Comparison of ENCODE assay signal across 15 mouse cellular contexts in the genomic region with DNA sequence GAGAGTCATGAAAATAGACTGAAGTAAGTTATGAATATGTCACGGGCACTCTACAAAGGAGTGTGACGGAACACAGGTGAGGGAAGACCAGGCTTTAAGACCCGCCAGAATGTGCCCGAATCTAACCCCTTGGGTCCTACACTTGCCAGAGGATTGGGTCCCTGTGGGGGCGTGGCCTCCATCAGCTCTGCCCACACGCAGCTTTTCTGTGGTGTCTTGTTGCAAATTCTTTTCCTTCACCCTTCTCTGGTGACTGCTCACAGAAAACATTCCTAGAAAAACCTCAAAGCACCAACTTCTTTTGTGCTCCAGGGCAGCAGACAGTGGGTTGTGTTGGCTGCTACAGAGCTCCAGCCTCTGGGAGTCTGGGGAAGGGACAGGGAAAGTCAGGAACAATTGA. TPM values are rescaled to one million over a fixed set of nuclear protein-coding genes. Genes with fewer than 3 reads are reported as not detected.
DNase-seq lines count a peak whose midpoint lies in the region; ATAC-seq and TF ChIP-seq lines count a peak whose summit lies in the region.
"Had no signal": no experiment of that assay in that cellular context is flagged by ENCODE, and none has a peak within 500 bp of the region (broad histone marks: within the 10 kb centered on the region; RNA-seq: fewer than 3 reads in every experiment).

No protein-coding gene starts in this region.

- no peak for DNase-seq in kidney, postnatal 36 days
- DNase-seq in CH12.LX (ENCODE audit: extremely low read depth) (no peak), WW6 (ENCODE audit: low read depth, low spot score) (peak; percentile 13)
- DNase-seq in forelimb bud, embryonic 11.5 days (ENCODE audit: low read depth, low spot score), result peak; percentile 67
- DNase-seq in layer of hippocampus, postnatal 36 days, result no peak
- DNase-seq in gastrocnemius, postnatal 10 days, result no peak
- DNase-seq in frontal cortex, postnatal 25 days (ENCODE audit: low spot score in 2 of 2), result no peak
- DNase-seq: cerebellum, postnatal 36 days; gastrocnemius, postnatal 14 days had no signal

- no peaks in the 10 kb centered on the region for H3K27me3 ChIP-seq in kidney, embryonic 15.5 days
- H3K27me3 ChIP-seq in CH12.LX (replicated peaks), result no peaks in the 10 kb centered on the region
- H3K27me3 ChIP-seq: forebrain, embryonic 12.5 days; heart, embryonic 15.5 days; limb, embryonic 15.5 days had no signal

- no peak for TF ChIP-seq CTCF in CH12.LX (conservative IDR thresholded peaks at IDR 0.05 in 1 of 2, IDR thresholded peaks at IDR 0.05 in 1 of 2; ENCODE audit: low read depth in 2 of 2, low read length in 2 of 2)

- H3K36me3 ChIP-seq in kidney, embryonic 15.5 days, result no peaks in the 10 kb centered on the region
- H3K36me3 ChIP-seq in CH12.LX (replicated peaks in 1 of 2; ENCODE audit: control insufficient read depth in 1 of 2, insufficient read depth in 1 of 2, low read length in 1 of 2), result no peaks in the 10 kb centered on the region
- H3K36me3 ChIP-seq: forebrain, embryonic 12.5 days; heart, embryonic 15.5 days; limb, embryonic 15.5 days had no signal

- H3K4me2 ChIP-seq in kidney, embryonic 15.5 days, result 0 out of 2 replicates have a peak overlapping the region, but pooled peaks have one; percentile 12
- peak overlapping the region; percentile 45; the same call in 1 of the 2 replicates for H3K4me2 ChIP-seq in CH12.LX (ENCODE audit: insufficient read depth, low read depth, poor library complexity, severe bottlenecking)
- H3K4me2 ChIP-seq: forebrain, embryonic 12.5 days; heart, embryonic 15.5 days; limb, embryonic 15.5 days had no signal

- no peak for TF ChIP-seq RAD21 in CH12.LX (IDR thresholded peaks at IDR 0.05; ENCODE audit: low read depth, low read length)

- H3K9ac ChIP-seq in kidney, embryonic 15.5 days, result no peak overlapping the region
- no peak overlapping the region for H3K9ac ChIP-seq in CH12.LX (ENCODE audit: insufficient read depth, low read depth)
- H3K9ac ChIP-seq: forebrain, embryonic 12.5 days; heart, embryonic 15.5 days; limb, embryonic 15.5 days had no signal

- peaks cover 22% of the 10 kb centered on the region for H3K4me1 ChIP-seq in kidney, embryonic 15.5 days
- H3K4me1 ChIP-seq in CH12.LX (ENCODE audit: control insufficient read depth in 1 of 2, insufficient read depth in 2 of 2), result peaks cover 4 to 19% of the 10 kb centered on the region in 2 experiments
- H3K4me1 ChIP-seq: forebrain, embryonic 12.5 days had no signal

- H3K9me3 ChIP-seq in kidney, embryonic 15.5 days (replicated peaks), result no peaks in the 10 kb centered on the region
- H3K9me3 ChIP-seq in CH12.LX (replicated peaks; ENCODE audit: low read length), result no peaks in the 10 kb centered on the region
- H3K9me3 ChIP-seq: forebrain, embryonic 12.5 days; heart, embryonic 15.5 days; limb, embryonic 15.5 days had no signal

- H3K4me3 ChIP-seq in kidney, embryonic 15.5 days (replicated peaks), result no peak overlapping the region
- no peak overlapping the region for H3K4me3 ChIP-seq in CH12.LX (replicated peaks in 1 of 3; ENCODE audit: low read depth in 2 of 3, low read length in 2 of 3, poor library complexity in 1 of 3)
- H3K4me3 ChIP-seq: forebrain, embryonic 12.5 days; heart, embryonic 15.5 days; limb, embryonic 15.5 days had no signal

- in situ Hi-C loops in CH12.LX (cut with MboI; ENCODE audit: low pct_ligation_motif_present, low pct_unique_long_range_greater_than_20kb, low sequenced_read_pairs), result no loop called here

- H3K79me2 ChIP-seq in CH12.LX (replicated peaks; ENCODE audit: control insufficient read depth, extremely low read depth, insufficient read depth, poor library complexity, severe bottlenecking), result no peaks in the 10 kb centered on the region

- no peak for TF ChIP-seq POLR2A in CH12.LX (IDR thresholded peaks at IDR 0.05; ENCODE audit: low read depth, low read length)

- no peak overlapping the region; the same call in 1 of the 2 replicates for H3K27ac ChIP-seq in kidney, embryonic 15.5 days
- H3K27ac ChIP-seq in CH12.LX (ENCODE audit: insufficient read depth, low read depth), result no peak overlapping the region
- H3K27ac ChIP-seq: forebrain, embryonic 12.5 days; heart, embryonic 15.5 days; limb, embryonic 15.5 days; stomach, postnatal 0 days had no signal

- 45% methylated on average over 6 of the region's 6 CpGs for WGBS in kidney, embryonic 15.5 days

- dilution Hi-C loops in CH12.LX (cut with MboI; ENCODE audit: extremely low pct_ligation_motif_present, extremely low pct_unique_long_range_greater_than_20kb, low sequenced_read_pairs), result no loop called here

- no peak for TF ChIP-seq EP300 in CH12.LX (IDR thresholded peaks at IDR 0.05; ENCODE audit: low read length)

- no peak for ATAC-seq in kidney, embryonic 15.5 days (replicated peaks; ENCODE audit: low FRiP score)
- ATAC-seq: hindbrain, embryonic 16.5 days had no signal

TF ChIP-seq in CH12.LX, 34 proteins besides CTCF, POLR2A, EP300 and RAD21:
- no peak for TF ChIP-seq UBTF (IDR thresholded peaks at IDR 0.05; ENCODE audit: low read depth, low read length)

RNA-seq across cellular contexts. Expression of gene St3gal5, which starts 6.4 kb away (rescaled TPM):
- polyA plus RNA-seq in kidney, embryonic 15.5 days (2015; fragmentation: Nextera tagmentation; extraction: Ambion mirVana), result 35.2 and 36.3 TPM in 2 replicates
- total RNA-seq in CH12.LX (2012; rRNA removed), result 16.0 and 19.8 TPM in 2 replicates
- total RNA-seq in CH12.LX (2014; rRNA removed), result 3.4 and 4.0 TPM in 2 replicates
- polyA plus RNA-seq in CH12.LX (2012; ENCODE audit: insufficient read length, low read depth), result 19.3 and 21.4 TPM in 2 replicates
- 10 to 100 TPM; 97.7 to 99.5 TPM for total RNA-seq in layer of hippocampus, postnatal 36 days (2021)
- total RNA-seq in gastrocnemius, postnatal 10 days (2021), result 100 to 1,000 TPM in 1 of 2 experiments, 10 to 100 TPM in 1; 84.7 to 105 TPM

Comparison
In these comparisons a context has a peak if more than half of its experiments do, and no peak if none do; other contexts are left out.
1. DNase-seq: peak in WW6 (single experiment) and forelimb bud, embryonic 11.5 days (single experiment); none in kidney, postnatal 36 days (0 of 2), CH12.LX (single experiment), layer of hippocampus, postnatal 36 days (0 of 2), gastrocnemius, postnatal 10 days (single experiment) and frontal cortex, postnatal 25 days (0 of 2).
2. RNA of gene St3gal5, which starts 6.4 kb away (total RNA-seq): 84.7 to 105 TPM in gastrocnemius, postnatal 10 days and 97.7 to 99.5 TPM in layer of hippocampus, postnatal 36 days; 3.4 to 19.8 TPM in CH12.LX; every median in the first group is over 4 times any median in the second.